Mouse (Mus musculus): ENCODE measurements around the gene Slc51a. TPM values are rescaled to one million over a fixed set of nuclear protein-coding genes. Genes with fewer than 3 reads are reported as not detected.

The Slc51a gene
- total RNA-seq, 2 experiments from 2014 or later: not detected

GRCm38 (mm10) chr16:32516006-32516962 is 28.6 kb upstream of the Slc51a start:
- intact Hi-C loops (cut with DNase I): no loop called here
- Histone ChIP-seq H3K4me3 (no peak overlapping the region; the same call in 1 of the 2 replicates), H3K27ac (no peak overlapping the region; the same call in 1 of the 2 replicates)
- DNase-seq: no peak
- TF ChIP-seq CTCF (IDR thresholded peaks at IDR 0.05): no peak

- no peak for TF ChIP-seq CTCF (IDR thresholded peaks at IDR 0.05)
- Histone ChIP-seq H3K27ac (peak overlapping the region; percentile 86; the same call in 1 of the 2 replicates), H3K4me3 (no peak overlapping the region)
- no peak for DNase-seq
- intact Hi-C loops (cut with DNase I): loop anchor here (2.0 kb wide), 1 partner anchor 175 kb away; no protein-coding TSS in a partner anchor
These were observed 26.3 kb upstream of the Slc51a start for GRCm38 (mm10) chr16:32513948-32514347.

- no peak for DNase-seq
- TF ChIP-seq CTCF (IDR thresholded peaks at IDR 0.05): no peak
- Histone ChIP-seq H3K27ac (peak overlapping the region; percentile 86), H3K4me3 (no peak overlapping the region)
- intact Hi-C loops (cut with DNase I): loop anchor here (2.0 kb wide), 1 partner anchor 175 kb away; no protein-coding TSS in a partner anchor
These were observed 25.7 kb upstream of the Slc51a start for GRCm38 (mm10) chr16:32513401-32513800.

GRCm38 (mm10) chr16:32512921-32513320 is 25.2 kb upstream of the Slc51a start:
- Histone ChIP-seq H3K4me3 (no peak overlapping the region), H3K27ac (peak overlapping the region; percentile 86)
- no peak for TF ChIP-seq CTCF (IDR thresholded peaks at IDR 0.05)
- intact Hi-C loops (cut with DNase I): loop anchor here (2.0 kb wide), 1 partner anchor 176 kb away; no protein-coding TSS in a partner anchor
- DNase-seq: peak; percentile 57

GRCm38 (mm10) chr16:32511827-32512490 is 24.3 kb upstream of the Slc51a start:
- intact Hi-C loops (cut with DNase I): loop anchor here (2.0 kb wide), 1 partner anchor 177 kb away; no protein-coding TSS in a partner anchor
- TF ChIP-seq CTCF (IDR thresholded peaks at IDR 0.05): no peak
- Histone ChIP-seq H3K27ac (peak overlapping the region; percentile 86), H3K4me3 (no peak overlapping the region)
- no peak for DNase-seq

GRCm38 (mm10) chr16:32511338-32511734 is 23.7 kb upstream of the Slc51a start:
- no peak for TF ChIP-seq CTCF (IDR thresholded peaks at IDR 0.05)
- DNase-seq: no peak
- no peak overlapping the region; the same call in 1 of the 2 replicates for H3K27ac ChIP-seq
- intact Hi-C loops (cut with DNase I): no loop called here
- no peak overlapping the region for H3K4me3 ChIP-seq

GRCm38 (mm10) chr16:32510399-32511337 is 23.0 kb upstream of the Slc51a start:
- Histone ChIP-seq H3K4me3 (no peak overlapping the region), H3K27ac (peak overlapping the region; percentile 68; the same call in 1 of the 2 replicates)
- TF ChIP-seq CTCF (IDR thresholded peaks at IDR 0.05): no peak
- intact Hi-C loops (cut with DNase I): no loop called here
- DNase-seq: no peak

GRCm38 (mm10) chr16:32509066-32509942 is 21.6 kb upstream of the Slc51a start:
- peak; percentile 48 for DNase-seq
- intact Hi-C loops (cut with DNase I): loop anchor here (2.0 to 5.0 kb wide), 2 partner anchors 128 to 173 kb away; no protein-coding TSS in a partner anchor
- H3K27ac ChIP-seq: peak overlapping the region; percentile 68
- no peak overlapping the region for H3K4me3 ChIP-seq
- TF ChIP-seq CTCF (IDR thresholded peaks at IDR 0.05): peak; percentile 7; the same call in 1 of the 2 replicates

GRCm38 (mm10) chr16:32508506-32509065 is 20.9 kb upstream of the Slc51a start:
- peak overlapping the region; percentile 68 for H3K27ac ChIP-seq
- no peak for DNase-seq
- intact Hi-C loops (cut with DNase I): loop anchor here (2.0 to 5.0 kb wide), 2 partner anchors 129 to 174 kb away; no protein-coding TSS in a partner anchor

GRCm38 (mm10) chr16:32508035-32508434 is 20.4 kb upstream of the Slc51a start:
- intact Hi-C loops (cut with DNase I): loop anchor here (2.0 to 5.0 kb wide), 2 partner anchors 129 to 175 kb away; no protein-coding TSS in a partner anchor
- H3K27ac ChIP-seq: no peak overlapping the region
- TF ChIP-seq CTCF (IDR thresholded peaks at IDR 0.05): no peak
- no peak for DNase-seq
- no peak overlapping the region for H3K4me3 ChIP-seq

More at GRCm38 (mm10) chr16:32508506-32509065, 20.9 kb upstream of the Slc51a start:
- TF ChIP-seq CTCF (IDR thresholded peaks at IDR 0.05): no peak
- no peak overlapping the region for H3K4me3 ChIP-seq
